9 mouse cellular contexts compared by ENCODE assay signal in the genomic region with DNA sequence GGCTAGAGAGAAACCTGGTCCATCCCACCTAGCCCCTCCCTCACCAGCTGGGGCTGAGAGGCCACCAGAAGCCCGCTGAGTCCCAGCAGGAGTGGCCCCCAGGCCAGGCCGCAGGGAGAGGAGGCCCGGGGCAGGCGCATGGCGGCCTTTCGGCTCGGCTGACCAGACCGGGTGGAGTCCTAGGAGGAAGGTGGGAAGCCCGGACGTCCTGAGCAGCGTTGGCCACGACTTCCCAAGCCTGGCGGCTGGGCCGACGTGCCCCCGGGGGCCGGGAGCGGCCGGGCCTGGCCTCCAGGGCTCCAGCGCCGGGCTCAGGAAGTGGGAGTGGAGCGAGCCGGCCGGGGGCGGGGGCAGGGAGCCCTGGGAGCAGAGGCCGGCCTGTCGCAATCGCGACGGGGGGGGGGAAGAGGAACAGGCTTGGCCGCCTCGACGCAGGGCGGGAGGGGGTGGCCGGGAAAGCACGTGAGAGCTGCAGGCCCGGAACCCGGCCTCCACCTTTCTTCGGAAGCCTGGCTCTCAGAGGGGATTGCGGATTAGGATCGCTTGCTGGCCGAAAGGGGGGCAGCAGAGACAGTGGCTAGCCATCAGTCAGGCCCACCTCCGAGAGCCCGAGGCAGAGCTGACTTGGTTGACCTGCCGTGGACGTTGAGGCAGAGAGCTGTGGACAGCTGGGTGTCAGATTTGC. TPM values are rescaled to one million over a fixed set of nuclear protein-coding genes. Genes with fewer than 3 reads are reported as not detected.
DNase-seq lines count a peak whose midpoint lies in the region; ATAC-seq lines count a peak whose summit lies in the region.
"Had no signal": no experiment of that assay in that cellular context is flagged by ENCODE, and none has a peak within 500 bp of the region (broad histone marks: within the 10 kb centered on the region; RNA-seq: fewer than 3 reads in every experiment).

A gene (minus strand): TSS at position 340 of the 685 bp plus-strand sequence.

- no peaks in the 10 kb centered on the region; the same call in none of the 2 replicates for H3K36me3 ChIP-seq in liver, embryonic 11.5 days (ENCODE audit: control insufficient read depth, insufficient read depth, low read length)

- peaks cover 16% of the 10 kb centered on the region for H3K4me1 ChIP-seq in liver, embryonic 11.5 days (replicated peaks; ENCODE audit: control insufficient read depth, insufficient read depth, low read length)

- H3K27me3 ChIP-seq in liver, embryonic 11.5 days (replicated peaks; ENCODE audit: control insufficient read depth, insufficient read depth, low read length), result no peaks in the 10 kb centered on the region

- H3K9me3 ChIP-seq in liver, embryonic 11.5 days (ENCODE audit: control insufficient read depth, low read length), result no peaks in the 10 kb centered on the region

- peak within 1 kb of the TSS; percentile 77 for H3K4me2 ChIP-seq in liver, embryonic 11.5 days

- H3K27ac ChIP-seq in liver, embryonic 11.5 days (ENCODE audit: low read depth, low read length), result peak within 1 kb of the TSS; percentile 62

- WGBS in liver, embryonic 11.5 days, result under 1% methylated on average over 34 of the region's 46 CpGs

- H3K9ac ChIP-seq in liver, embryonic 11.5 days (ENCODE audit: low read depth, low read length), result peak within 1 kb of the TSS; percentile 72

- DNase-seq in layer of hippocampus, adult 11-12 months (ENCODE audit: low spot score), result peak; percentile 60
- no peak for DNase-seq in layer of hippocampus, adult 8-10 months (ENCODE audit: low spot score in 2 of 2)
- peak; percentile 41 for DNase-seq in embryo, embryonic 11.5 days (ENCODE audit: low read depth, low spot score)
- peak; percentile 100 for DNase-seq in heart, adult 11 months
- peak; percentile 87 for DNase-seq in kidney, adult 11 months
- DNase-seq in liver, embryonic 11.5 days (ENCODE audit: low spot score), result peak; percentile 81
- peak; percentile 52 to 71 for DNase-seq in monocyte, adult 2 months (ENCODE audit: low read depth in 1 of 2, low spot score in 2 of 2)
- DNase-seq in spleen, postnatal 36 days (ENCODE audit: low spot score in 2 of 2), result peak; percentile 48 to 54

- H3K4me3 ChIP-seq in liver, embryonic 11.5 days (ENCODE audit: low read depth, low read length), result peak within 1 kb of the TSS; percentile 60

- ATAC-seq in liver, embryonic 11.5 days (replicated peaks; ENCODE audit: low FRiP score), result peak; percentile 77

RNA-seq across cellular contexts. Expression of the gene that starts here (rescaled TPM):
- 10 to 100 TPM in 2 of 4 experiments, 1 to 10 TPM in 2; 8.1 to 16.8 (median 11.5) TPM for total RNA-seq in layer of hippocampus, adult 8-10 months (2022)
- polyA plus RNA-seq in liver, embryonic 11.5 days (2014; fragmentation: Nextera tagmentation; extraction: Ambion mirVana), result 30.1 and 34.7 TPM in 2 replicates
- total RNA-seq: CH12.LX had no signal

Comparison
In these comparisons a context has a peak if more than half of its experiments do, and no peak if none do; other contexts are left out.
1. DNase-seq: peak in layer of hippocampus, adult 11-12 months (single experiment), embryo, embryonic 11.5 days (single experiment), heart, adult 11 months (single experiment), kidney, adult 11 months (single experiment), liver, embryonic 11.5 days (single experiment), monocyte, adult 2 months (2 of 2) and spleen, postnatal 36 days (2 of 2); none in layer of hippocampus, adult 8-10 months (0 of 2).